Mouse (Mus musculus) forebrain, embryonic 10.5 days (tissue): ENCODE measurements around the gene Gm10309. TPM values are rescaled to one million over a fixed set of nuclear protein-coding genes. Genes with fewer than 3 reads are reported as not detected.
A peak's percentile ranks its signal among the peaks of the same experiment; 100 is the strongest.
"Not testable (repeated sequence)": the region's sequence is repeated elsewhere in the genome, so short reads cannot be mapped to it uniquely, and the experiment has no call there.

Experiments
- DNase-seq: peaks from one replicate; pipeline ENCODE4 v3.0.0-alpha.2; 2017; ENCODE audit warnings: low spot score; ENCODE audit errors: extremely low spot score
- H3K27ac ChIP-seq: fragments of 300-500 bp; sonication (generic); 2 replicates; pipeline ENCODE4 v1.5.1; 2016; ENCODE audit warnings: mild to moderate bottlenecking
- H3K27me3 ChIP-seq: fragments of 300-500 bp; sonication (generic); 2 replicates; pipeline ENCODE4 v1.6.1; 2016; ENCODE audit warnings: mild to moderate bottlenecking; ENCODE audit not compliant: poor library complexity, severe bottlenecking
- H3K36me3 ChIP-seq: fragments of 300-500 bp; sonication (generic); replicated peaks from 2 replicates; pipeline ENCODE4 v1.6.1; 2016; ENCODE audit warnings: mild to moderate bottlenecking, moderate library complexity
- H3K4me1 ChIP-seq: fragments of 300-500 bp; sonication (generic); 2 replicates; pipeline ENCODE4 v1.6.1; 2016
- H3K4me3 ChIP-seq: fragments of 300-500 bp; sonication (generic); 2 replicates; pipeline ENCODE4 v1.5.1; 2016; ENCODE audit warnings: mild to moderate bottlenecking, moderate library complexity
- H3K9me3 ChIP-seq: fragments of 300-500 bp; sonication (generic); 2 replicates; pipeline ENCODE4 v1.6.1; 2016; ENCODE audit warnings: mild to moderate bottlenecking, moderate library complexity
- WGBS: fragments of 180-500 bp; shearing (Covaris S2); methylation state at CpG from one replicate; pipeline ENCODE4 v1.1.7; 2016; 5-methylcytosine and 5-hydroxymethylcytosine counted together
- polyA plus RNA-seq: library from polyadenylated mRNA; unstranded; fragments of >200 nt; fragmentation: Nextera tagmentation; extraction: Ambion mirVana; gene quantifications from 2 replicates; pipeline ENCODE4 v1.2.1, GENCODE M21; 2016

Gm10309 gene
- polyA plus RNA-seq, 1 experiment from 2014 or later = 0.16 TPM

DNA sequence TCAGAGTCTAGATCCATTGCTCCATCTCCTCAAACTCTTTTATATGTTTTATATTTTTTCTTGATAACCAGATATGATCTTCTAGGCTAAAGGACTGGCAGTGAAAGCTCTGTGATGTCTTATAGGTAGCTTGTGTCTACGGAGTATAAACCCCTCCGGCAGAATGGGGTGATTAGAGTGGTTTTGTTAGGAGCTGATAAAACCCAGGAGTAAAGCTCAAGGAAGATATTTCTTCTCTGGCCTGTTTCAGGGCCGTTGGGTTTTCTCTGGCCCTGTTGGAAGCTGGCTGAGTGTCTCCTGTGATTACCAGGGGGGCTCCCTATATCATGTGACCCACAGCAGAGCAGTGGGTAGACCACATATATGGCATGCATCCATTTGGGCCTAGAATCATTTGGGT, 17.6 kb downstream of the Gm10309 start:
- Histone ChIP-seq H3K27me3 (no peaks in the 10 kb centered on the region), H3K4me3 (no peak overlapping the region), H3K9me3 (no peaks in the 10 kb centered on the region), H3K27ac (no peak overlapping the region), H3K4me1 (peaks cover 8% of the 10 kb centered on the region), H3K36me3 (no peaks in the 10 kb centered on the region)
- no peak for DNase-seq
- WGBS = 87% methylated on average over 3 of the region's 3 CpGs

DNA sequence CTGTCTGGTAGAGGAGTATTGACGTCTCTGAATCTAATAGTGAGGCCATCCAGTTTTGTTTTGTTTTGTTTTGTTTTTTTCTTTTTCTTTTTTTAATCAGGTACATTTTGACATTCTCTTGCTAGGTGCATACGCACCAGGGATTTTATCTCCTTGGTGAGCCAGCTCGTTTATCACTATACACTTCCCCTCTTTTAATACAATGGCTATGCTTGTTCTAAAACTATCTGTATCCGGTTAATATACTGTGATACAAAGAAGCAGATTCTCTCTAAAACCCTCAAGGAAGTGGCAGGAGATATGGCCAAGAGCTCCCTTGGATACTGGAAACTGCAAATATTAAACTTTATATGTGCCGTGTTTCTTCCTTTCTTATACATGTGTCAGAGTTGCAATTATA, 18.4 kb downstream of the Gm10309 start:
- H3K36me3 ChIP-seq = no peaks in the 10 kb centered on the region
- H3K4me1 ChIP-seq = peaks cover 8% of the 10 kb centered on the region
- no peak overlapping the region for H3K4me3 ChIP-seq
- H3K27me3 ChIP-seq = no peaks in the 10 kb centered on the region
- no peak for DNase-seq
- 92% methylated on average over 5 of the region's 5 CpGs for WGBS
- H3K27ac ChIP-seq = no peak overlapping the region
- H3K9me3 ChIP-seq = no peaks in the 10 kb centered on the region

DNA sequence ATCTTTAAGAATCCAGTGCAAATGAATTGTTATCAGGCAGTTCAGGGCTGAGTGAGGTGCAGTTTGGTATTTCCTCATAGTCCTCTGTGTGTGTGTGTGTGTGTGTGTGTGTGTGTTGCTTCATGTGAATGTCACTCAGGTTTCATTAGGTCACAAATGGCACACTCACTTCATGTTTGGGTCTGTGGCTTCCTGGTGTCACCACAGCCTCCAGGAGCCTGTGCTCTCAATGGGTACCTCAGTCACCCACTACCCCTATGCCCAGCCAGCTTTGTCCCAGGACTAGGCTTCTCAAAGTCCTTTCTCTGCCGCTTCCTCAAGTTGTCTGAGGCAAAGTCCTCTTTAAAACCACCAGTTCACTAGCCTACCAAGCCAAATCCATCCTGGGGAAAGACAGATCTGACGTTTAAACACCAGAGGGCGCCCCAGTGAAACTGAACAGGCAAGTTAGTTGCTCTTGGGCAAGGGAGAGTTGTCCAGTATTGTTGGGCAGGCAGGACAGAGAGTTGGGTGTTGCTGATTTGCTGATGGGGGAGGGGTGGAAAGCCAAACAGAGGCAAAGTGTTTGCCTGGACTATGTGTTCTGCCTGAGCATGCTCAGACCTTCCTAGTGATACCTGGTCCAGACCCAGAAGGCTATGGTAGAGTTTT, 20.8 kb downstream of the Gm10309 start:
- Histone ChIP-seq H3K9me3 (no peaks in the 10 kb centered on the region), H3K4me3 (no peak overlapping the region), H3K27ac (no peak overlapping the region), H3K4me1 (peaks cover 8% of the 10 kb centered on the region), H3K36me3 (no peaks in the 10 kb centered on the region), H3K27me3 (no peaks in the 10 kb centered on the region)
- DNase-seq = peak; percentile 74
- 12% methylated on average over 3 of the region's 3 CpGs for WGBS

DNA sequence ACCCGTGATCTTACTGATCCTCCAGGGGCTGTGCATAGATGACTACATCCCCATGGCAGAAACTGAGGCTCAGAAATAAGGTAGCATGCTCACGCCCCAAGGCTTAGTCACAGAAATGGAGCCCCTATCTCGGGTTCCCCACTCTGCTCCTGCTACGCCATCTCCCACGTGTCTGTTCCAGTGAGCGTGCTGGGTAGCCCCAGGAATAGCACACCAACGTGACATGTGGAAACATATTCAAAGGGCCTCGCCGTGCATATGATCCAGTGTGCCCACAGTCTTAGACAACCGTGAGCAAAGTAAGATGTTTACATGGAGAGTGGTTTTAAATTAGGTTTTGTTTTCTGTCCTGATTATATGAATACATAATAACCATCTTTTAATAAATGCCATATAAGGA, 22.4 kb downstream of the Gm10309 start:
- Histone ChIP-seq H3K4me1 (peaks cover 8% of the 10 kb centered on the region), H3K27me3 (no peaks in the 10 kb centered on the region), H3K36me3 (no peaks in the 10 kb centered on the region), H3K27ac (no peak overlapping the region), H3K4me3 (no peak overlapping the region), H3K9me3 (no peaks in the 10 kb centered on the region)
- WGBS = 91% methylated on average over 10 of the region's 10 CpGs
- DNase-seq = no peak

DNA sequence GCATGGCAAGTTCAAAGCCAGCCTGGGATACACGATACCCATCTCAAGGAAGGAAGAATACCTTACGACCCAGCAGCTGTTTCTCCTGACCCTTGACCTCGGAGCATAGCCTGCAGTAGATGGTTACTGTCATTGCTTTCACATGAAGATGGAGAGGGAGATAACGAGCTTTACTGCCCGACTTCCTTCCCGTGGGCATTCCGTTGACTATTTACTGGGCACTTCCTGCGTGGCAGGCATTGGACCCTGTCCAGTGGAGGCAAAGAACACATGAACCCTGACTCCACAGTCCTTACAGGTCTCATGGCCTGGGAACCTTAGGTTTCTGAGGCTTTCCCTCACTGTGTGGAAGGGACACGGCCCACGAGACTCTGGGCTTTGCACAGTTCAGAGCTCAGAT, 25.6 kb downstream of the Gm10309 start:
- Histone ChIP-seq H3K27me3 (no peaks in the 10 kb centered on the region), H3K4me1 (peaks cover 3% of the 10 kb centered on the region), H3K27ac (no peak overlapping the region), H3K4me3 (no peak overlapping the region), H3K36me3 (no peaks in the 10 kb centered on the region), H3K9me3 (no peaks in the 10 kb centered on the region)
- DNase-seq = no peak
- 89% methylated on average over 10 of the region's 10 CpGs for WGBS

DNA sequence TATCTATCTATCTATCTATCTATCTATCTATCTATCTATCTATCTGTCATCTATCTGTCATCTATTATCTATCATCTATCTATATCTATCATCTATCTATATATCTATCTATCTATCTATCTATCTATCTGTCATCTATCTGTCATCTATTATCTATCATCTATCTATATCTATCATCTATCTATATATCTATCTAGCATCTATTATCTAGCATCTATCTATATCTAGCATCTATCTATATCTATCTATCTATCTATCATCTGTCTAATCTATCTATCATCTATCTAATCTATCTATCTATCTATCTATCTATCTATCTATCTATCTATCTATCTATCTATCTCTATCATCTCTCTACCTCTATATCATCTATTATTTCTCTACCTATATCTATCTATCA, 27.6 kb downstream of the Gm10309 start:
- not testable (repeated sequence) for H3K9me3 ChIP-seq, H3K27me3 ChIP-seq, H3K4me3 ChIP-seq, H3K4me1 ChIP-seq, H3K36me3 ChIP-seq, H3K27ac ChIP-seq, DNase-seq

DNA sequence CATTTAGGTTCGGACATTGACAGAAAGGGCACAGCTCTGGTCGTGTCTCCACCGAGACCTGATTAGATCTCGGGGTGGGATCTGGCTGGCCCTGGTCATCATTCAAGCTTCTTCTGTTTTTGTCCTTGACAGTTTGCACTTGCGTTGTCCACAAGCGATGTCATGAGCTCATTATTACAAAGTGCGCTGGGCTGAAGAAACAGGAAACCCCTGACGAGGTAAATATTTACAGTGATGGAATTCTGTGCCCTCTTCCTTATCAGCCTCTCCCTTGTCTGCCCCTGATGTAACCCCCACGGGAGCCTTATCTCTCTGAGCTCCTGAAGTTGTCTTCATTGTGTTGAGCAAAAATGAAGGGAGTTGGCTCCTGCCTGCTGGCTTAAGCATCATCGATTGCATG, 28.4 kb downstream of the Gm10309 start:
- Histone ChIP-seq H3K27ac (no peak overlapping the region), H3K4me1 (no peaks in the 10 kb centered on the region), H3K27me3 (peaks cover 4% of the 10 kb centered on the region; the same call in 1 of the 2 replicates), H3K9me3 (no peaks in the 10 kb centered on the region), H3K36me3 (no peaks in the 10 kb centered on the region), H3K4me3 (no peak overlapping the region)
- WGBS = 90% methylated on average over 10 of the region's 10 CpGs
- no peak for DNase-seq

DNA sequence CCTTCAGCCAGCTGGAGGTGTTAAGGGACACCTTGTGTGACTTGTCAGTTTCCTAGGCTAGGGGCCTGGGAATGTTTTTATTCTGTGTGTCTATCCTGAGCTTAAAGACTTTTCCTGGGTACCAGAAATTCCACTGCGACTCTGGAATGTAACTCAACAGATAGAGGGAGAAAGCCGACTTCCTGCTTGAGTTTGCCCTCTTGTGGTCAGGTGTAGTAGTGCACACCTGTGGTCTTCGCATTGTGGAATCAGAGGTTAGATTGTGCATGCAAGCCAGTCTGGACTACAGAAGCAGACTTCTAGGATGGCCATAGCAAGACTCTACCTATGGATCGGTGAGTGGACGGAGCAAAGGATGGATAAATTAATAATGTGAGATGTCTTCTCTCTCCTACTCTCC, 33.3 kb downstream of the Gm10309 start:
- no peaks in the 10 kb centered on the region for H3K9me3 ChIP-seq
- H3K36me3 ChIP-seq = no peaks in the 10 kb centered on the region
- H3K27ac ChIP-seq = no peak overlapping the region
- 50% methylated on average over 5 of the region's 5 CpGs for WGBS
- peaks cover 32% of the 10 kb centered on the region for H3K4me1 ChIP-seq
- H3K27me3 ChIP-seq = peaks cover 54% of the 10 kb centered on the region
- no peak for DNase-seq
- H3K4me3 ChIP-seq = no peak overlapping the region

DNA sequence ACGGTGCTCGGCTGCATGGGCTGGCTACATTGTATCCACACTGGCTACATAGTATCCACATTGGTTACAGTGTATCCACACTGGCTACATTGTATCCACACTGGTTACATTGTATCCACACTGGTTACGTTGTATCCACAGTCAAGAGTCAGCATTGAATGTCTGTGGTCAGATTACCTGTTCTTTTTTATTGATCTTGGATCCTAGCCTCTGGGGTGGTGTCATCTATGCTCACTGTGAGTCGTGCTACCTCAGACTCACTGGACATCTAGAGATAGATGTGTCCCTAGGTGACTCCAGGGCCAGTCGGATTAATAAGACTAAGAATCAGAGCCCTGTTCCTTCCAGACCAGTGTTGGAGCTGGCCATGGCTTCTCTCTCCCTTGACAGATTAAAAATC, 34.9 kb downstream of the Gm10309 start:
- H3K36me3 ChIP-seq = no peaks in the 10 kb centered on the region
- no peak overlapping the region for H3K27ac ChIP-seq
- DNase-seq = no peak
- H3K27me3 ChIP-seq = peaks cover 61% of the 10 kb centered on the region
- no peaks in the 10 kb centered on the region for H3K9me3 ChIP-seq
- H3K4me3 ChIP-seq = no peak overlapping the region
- WGBS = 89% methylated on average over 5 of the region's 5 CpGs
- H3K4me1 ChIP-seq = peaks cover 47% of the 10 kb centered on the region

DNA sequence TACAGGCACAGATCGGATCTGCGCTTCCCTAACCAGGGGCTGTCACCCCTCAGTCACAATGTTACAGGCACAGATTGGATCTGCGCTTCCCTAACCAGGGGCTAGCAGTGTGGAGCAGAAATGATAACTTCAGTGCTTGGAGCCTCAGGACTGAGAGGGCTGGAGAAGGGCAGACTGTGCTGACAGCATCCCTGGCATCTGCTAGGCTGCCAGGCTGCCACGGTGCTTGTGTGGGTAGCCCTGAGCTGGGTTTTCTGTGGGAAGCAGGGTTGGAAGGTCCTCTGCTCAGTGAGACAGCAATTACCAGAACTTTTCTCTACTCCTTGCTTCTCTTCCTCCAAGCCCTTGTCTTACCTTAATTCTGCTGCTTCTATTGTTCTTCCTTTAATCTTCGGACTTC, 37.1 kb downstream of the Gm10309 start:
- H3K4me1 ChIP-seq = peaks cover 57% of the 10 kb centered on the region
- no peaks in the 10 kb centered on the region for H3K36me3 ChIP-seq
- WGBS = 49% methylated on average over 5 of the region's 5 CpGs
- no peak overlapping the region for H3K4me3 ChIP-seq
- no peaks in the 10 kb centered on the region for H3K9me3 ChIP-seq
- peak overlapping the region; percentile 4; the same call in 1 of the 2 replicates for H3K27ac ChIP-seq
- peaks cover 83% of the 10 kb centered on the region for H3K27me3 ChIP-seq
- no peak for DNase-seq

DNA sequence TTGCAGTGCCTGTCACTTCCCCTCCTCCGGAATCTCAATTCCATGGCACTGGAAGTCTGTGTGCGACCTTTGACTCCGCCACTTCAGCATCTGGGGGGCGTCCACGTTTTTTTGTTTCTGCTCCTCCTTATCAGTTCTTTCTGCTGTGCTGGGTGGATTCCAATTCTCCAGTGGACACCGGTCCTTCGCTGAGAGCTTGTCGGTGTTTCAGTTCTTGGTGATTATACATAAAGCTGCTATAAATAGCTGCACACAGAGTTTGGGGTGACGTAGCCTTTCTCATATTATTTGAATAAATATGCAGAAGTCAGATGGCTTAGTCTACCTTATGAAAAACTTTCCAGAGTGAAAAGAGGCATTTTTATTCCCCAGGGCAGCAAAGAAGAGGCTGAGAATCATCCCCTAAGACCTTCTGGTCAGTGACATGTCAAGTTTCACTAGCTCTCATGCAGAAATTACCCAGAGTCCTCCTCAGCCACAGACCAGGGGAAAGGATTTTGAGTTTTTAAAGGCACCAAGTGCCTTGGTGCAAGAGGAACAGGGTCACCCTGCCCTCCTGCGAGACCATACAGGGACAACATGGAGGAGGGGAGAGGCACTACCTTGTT, 37.6 kb downstream of the Gm10309 start:
- Histone ChIP-seq H3K4me1 (peaks cover 57% of the 10 kb centered on the region), H3K36me3 (no peaks in the 10 kb centered on the region), H3K27ac (peak overlapping the region; percentile 65; the same call in 1 of the 2 replicates), H3K27me3 (peaks cover 88% of the 10 kb centered on the region), H3K4me3 (no peak overlapping the region), H3K9me3 (no peaks in the 10 kb centered on the region)
- 62% methylated on average over 10 of the region's 10 CpGs for WGBS
- DNase-seq = no peak

DNA sequence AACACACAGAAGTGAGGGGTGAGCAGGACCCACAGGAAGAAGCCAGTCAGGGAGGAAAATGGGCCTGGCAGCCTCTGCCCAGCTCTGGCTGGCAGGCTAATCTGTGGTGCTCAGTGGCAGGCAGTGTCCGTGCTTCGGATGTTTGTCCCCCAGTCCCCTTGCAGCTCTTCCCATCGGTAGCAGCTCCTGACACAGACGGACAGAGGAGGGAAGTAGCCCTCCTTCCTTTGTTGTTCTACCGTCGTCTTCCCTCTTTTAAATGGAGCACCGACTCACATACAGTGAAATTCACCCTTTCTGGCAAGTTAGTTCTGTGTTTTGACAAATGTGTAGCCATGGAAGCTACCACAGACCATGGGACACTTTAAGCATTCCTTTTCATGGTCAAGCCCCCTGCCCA, 38.2 kb downstream of the Gm10309 start:
- 40% methylated on average over 7 of the region's 7 CpGs for WGBS
- H3K27me3 ChIP-seq = peaks cover 91% of the 10 kb centered on the region
- H3K36me3 ChIP-seq = no peaks in the 10 kb centered on the region
- peak overlapping the region; percentile 19; the same call in 1 of the 2 replicates for H3K4me3 ChIP-seq
- DNase-seq = no peak
- no peaks in the 10 kb centered on the region for H3K9me3 ChIP-seq
- H3K27ac ChIP-seq = peak overlapping the region; percentile 65
- H3K4me1 ChIP-seq = peaks cover 57% of the 10 kb centered on the region

DNA sequence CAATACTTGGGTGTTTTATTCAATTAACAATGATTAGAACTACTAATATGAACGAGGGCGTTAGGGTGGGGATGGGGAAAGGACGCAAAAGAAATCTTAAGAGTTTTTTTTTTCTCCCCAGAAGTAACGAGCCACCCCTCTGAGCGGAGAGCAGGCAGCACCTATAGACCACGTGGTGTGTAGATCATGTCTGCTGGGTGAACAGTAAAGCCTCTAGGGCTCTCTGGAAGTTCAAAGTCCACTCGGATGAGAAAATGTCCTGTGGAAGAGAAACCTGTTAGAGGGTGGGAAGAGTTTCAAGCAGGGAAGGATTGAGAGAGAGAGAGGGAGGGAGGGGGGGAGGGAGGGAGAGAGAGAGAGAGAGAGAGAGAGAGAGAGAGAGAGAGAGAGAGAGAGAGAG, 38.6 kb downstream of the Gm10309 start:
- H3K4me1 ChIP-seq = peaks cover 59% of the 10 kb centered on the region
- peak overlapping the region; percentile 65 for H3K27ac ChIP-seq
- H3K36me3 ChIP-seq = no peaks in the 10 kb centered on the region
- no peaks in the 10 kb centered on the region for H3K9me3 ChIP-seq
- no peak for DNase-seq
- peaks cover 91% of the 10 kb centered on the region for H3K27me3 ChIP-seq
- H3K4me3 ChIP-seq = peak overlapping the region; percentile 19; the same call in 1 of the 2 replicates
- 39% methylated on average over 7 of the region's 7 CpGs for WGBS
